Mouse (Mus musculus): Measurements from ENCODE around the gene Nosip. TPM values are rescaled to one million over a fixed set of nuclear protein-coding genes. Genes with fewer than 3 reads are reported as not detected.

Gene Nosip
- total RNA-seq, 2 experiments from 2014 or later, result 47.3 to 48.3 TPM

GRCm38 (mm10) chr7:45056329-45056971, 5.8 kb upstream of the Nosip start:
- DNase-seq (ENCODE audit: low spot score in 2 of 2), result no peak

- DNase-seq (ENCODE audit: low spot score in 2 of 2), result no peak
Observed at GRCm38 (mm10) chr7:45056972-45057348, 5.3 kb upstream of the Nosip start.

DNA sequence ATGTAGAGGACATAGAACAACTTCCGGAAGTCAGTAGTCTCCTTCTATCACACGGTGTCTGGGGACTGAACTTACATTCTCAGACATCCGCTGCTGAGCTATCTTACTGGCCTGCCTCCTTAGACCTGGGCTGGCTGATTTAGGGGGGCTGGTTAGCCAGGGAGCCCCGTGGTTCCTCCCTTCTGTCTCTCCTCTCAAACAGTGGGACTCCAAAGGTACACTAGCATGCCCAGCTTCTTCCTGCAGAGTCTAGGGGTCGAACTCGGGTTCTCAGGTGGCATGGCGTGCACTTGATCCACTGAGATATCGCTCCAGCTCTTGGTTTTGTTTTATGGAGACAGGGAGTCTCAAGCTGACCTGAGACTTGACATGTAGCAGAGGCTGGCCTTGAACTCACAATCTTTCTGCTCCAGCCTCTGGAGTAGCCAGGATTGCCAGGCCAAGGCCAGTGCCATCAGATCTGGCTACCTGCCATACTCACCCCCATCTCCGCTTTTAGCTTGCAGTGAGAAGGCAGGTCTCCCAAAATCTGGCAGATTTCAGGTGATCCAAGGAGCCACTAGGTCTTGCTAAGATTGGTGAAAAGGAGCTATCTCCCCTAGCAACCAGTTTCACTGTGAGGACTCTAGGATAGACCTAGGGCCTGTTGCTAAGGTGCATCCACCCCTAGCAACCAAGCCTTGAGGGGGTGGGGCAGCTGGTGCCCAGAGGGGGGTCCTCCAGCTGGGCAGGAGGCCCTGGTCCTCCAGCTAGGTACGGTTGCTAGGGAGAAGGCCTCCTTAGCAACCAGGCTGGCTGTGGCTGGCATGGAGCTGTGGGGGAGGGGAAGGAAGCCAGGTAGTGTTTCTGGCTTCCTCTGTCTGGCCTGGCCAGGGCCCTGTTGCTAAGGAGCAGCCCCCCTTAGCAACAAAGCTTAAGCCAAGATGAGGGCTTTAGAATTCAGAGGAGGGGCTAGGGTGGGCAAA, 3.3 kb upstream of the Nosip start:
- no peak for DNase-seq (ENCODE audit: low spot score in 2 of 2)

DNA sequence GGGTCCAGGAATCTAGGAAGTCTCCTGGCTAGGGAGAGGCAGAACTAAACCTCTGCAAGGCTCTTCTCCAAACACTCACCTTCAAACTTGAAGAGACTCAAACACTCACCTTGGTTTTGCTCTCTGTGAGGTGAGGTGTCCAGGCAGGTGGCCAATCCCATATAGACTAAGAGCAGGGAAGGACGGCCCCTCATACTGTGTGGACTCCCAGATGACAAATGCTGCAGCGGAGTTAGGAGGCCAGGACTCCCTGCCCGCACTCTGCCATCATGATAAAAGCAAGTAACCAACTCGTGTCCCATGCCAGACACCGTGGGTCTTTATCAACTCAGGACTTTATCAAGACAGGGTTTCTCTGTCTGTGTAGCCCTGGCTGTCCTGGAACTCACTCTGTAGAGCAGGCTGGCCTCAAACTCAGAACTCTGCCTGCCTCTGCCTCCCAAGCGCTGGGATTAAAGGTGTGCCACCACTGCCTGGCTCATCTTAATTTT, 1.6 kb upstream of the Nosip start:
- DNase-seq (ENCODE audit: low spot score in 2 of 2), result no peak

GRCm38 (mm10) chr7:45061532-45062075, 625 bp upstream of the Nosip start:
- DNase-seq (ENCODE audit: low spot score in 2 of 2), result no peak

DNA sequence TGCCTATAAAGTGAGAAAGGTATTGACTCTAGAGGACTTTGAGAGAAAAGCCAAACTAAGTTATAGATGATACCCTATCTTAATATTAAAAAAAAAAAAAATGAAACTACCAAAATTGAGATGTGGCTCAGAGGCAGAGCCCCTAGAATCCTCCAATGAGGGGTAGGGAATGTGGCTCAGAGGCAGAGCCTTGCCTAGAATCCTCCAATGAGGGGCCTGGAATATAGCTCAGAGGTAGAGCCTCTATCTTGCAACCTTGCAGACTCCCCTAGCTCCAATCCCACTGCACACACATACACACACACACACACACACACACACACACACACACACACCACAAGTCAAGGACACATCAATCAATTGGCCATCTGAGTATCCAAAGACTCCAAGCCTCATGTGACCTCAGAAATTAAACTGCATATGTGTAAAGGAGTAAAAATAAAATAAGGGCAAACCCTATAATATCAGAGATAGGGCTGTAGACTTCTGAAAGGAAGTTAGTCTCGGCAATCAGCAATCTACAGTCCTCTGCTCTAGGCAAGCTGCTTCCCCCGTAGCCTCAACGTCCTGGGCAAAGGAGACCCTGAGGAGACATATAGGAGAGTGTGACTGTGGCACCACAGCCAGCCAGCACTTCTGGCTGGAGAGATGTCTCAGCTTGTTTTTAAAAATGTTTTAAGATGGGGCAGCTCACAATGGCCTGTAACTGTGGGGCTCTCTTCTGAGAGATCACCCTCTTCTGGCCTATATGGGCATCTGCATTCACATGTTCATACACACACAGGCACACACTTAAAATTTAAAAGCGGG, 5.2 kb downstream of the Nosip start:
- no peak for DNase-seq (ENCODE audit: low spot score in 2 of 2)

DNA sequence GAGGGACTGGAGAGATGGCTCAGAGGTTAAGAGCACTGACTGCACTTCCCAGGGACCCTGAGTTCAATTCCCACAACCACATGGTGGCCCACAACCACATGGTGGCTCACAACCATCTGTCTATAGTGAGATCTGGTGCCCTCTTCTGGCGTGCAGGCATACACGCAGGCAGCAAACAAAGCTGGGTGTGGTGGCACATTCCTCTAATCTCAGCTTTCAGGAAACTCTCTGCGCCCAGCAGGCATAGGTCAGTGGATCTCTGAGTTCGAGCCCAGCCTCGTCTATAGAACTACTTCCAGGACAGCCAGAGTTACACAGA, 5.7 kb downstream of the Nosip start:
- no peak for DNase-seq (ENCODE audit: low spot score in 2 of 2)

GRCm38 (mm10) chr7:45069671-45070070, 7.4 kb downstream of the Nosip start:
- no peak for DNase-seq (ENCODE audit: low spot score in 2 of 2)

DNA sequence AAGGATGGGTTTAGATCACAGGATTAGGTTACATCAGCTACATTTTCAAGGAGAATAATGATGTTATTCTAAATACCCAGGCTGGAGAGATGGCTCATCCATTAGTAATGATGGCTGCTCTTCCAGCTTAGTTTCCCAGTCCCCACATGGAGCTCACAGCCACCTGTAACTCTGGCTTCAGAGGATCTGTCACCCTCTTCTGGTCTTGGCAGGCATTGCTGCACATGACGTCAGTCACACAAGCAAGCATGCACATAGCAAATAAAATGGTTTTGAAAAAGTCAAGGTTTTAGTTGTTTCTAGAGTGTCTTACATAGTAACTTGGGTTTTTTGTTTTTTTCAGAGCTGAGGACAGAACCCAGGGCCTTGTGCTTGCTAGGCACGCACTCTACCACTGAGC, 10.0 kb downstream of the Nosip start:
- DNase-seq (ENCODE audit: low spot score in 2 of 2), result no peak

DNA sequence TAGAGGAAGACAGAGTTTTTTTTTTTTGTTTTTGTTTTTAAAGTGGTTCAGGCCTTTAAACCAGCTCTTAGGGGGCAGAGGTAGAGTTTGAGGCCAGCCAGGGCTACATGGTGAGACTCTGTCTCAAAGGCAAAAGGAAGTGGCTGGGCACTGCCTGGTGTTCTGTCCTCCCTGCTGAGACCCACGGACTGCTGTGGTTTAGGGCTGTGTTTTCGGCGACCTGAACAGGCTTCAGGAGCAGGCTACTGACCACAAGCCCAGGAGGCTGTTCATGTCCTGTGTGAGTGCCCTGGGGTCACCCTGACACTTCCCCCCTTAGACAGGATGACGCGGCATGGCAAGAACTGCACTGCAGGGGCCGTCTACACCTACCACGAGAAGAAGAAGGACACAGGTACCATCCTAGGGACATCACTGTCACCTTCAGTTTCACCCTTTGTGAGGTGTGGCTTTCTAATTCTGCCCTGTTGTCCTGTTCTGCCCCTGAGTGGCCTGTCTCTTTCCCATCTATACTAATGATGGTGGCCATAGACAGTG, 11.0 kb downstream of the Nosip start:
- no peak for DNase-seq (ENCODE audit: low spot score in 2 of 2)

DNA sequence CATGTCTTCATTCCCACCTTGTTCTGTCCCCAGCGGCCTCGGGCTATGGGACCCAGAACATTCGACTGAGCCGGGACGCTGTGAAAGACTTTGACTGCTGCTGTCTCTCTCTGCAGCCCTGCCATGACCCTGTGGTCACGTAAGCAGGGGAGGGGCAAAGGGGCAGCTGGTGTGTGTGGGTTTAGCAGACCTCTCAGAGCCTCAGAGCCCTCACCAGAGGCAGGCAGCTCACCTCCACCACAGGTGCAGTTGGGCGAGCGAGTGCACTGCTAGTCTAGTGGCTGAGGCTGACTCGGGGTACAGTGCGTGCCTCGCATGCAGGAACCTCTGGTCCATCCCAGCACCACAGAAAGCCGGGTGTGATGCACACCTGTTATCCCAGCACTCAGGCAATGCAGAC, 11.7 kb downstream of the Nosip start:
- no peak for DNase-seq (ENCODE audit: low spot score in 2 of 2)

DNA sequence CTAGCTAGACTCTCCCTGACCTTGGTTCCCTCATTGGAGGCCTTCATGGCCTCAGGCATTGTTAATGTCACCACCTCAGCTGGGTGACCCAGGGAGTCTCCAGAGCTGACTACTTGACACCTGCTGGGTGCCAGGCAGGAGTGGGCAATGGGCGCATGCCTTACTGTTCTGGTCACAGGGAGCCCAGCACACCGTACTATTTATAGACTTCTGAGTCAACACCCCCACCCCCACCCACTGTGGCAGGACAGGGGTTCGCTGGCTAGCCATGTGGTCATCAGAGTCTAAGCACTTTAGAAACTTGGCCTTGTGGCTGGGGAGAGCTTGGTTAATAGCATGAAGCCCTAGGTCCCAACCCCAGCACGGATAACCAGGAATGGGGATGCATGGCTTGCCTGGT, 13.2 kb downstream of the Nosip start:
- no peak for DNase-seq (ENCODE audit: low spot score in 2 of 2)

GRCm38 (mm10) chr7:45076501-45076900, 14.3 kb downstream of the Nosip start:
- no peak for DNase-seq (ENCODE audit: low spot score in 2 of 2)

- DNase-seq (ENCODE audit: low spot score in 2 of 2), result no peak
Observed at GRCm38 (mm10) chr7:45077322-45077721, 15.1 kb downstream of the Nosip start.

GRCm38 (mm10) chr7:45077829-45078228, 15.6 kb downstream of the Nosip start:
- no peak for DNase-seq (ENCODE audit: low spot score in 2 of 2)

GRCm38 (mm10) chr7:45078513-45078912, 16.3 kb downstream of the Nosip start:
- DNase-seq (ENCODE audit: low spot score in 2 of 2), result peak in 1 of 2 experiments; percentile 79

- DNase-seq (ENCODE audit: low spot score in 2 of 2), result peak; percentile 84 to 89
Observed at GRCm38 (mm10) chr7:45079856-45080255, 17.6 kb downstream of the Nosip start.

DNA sequence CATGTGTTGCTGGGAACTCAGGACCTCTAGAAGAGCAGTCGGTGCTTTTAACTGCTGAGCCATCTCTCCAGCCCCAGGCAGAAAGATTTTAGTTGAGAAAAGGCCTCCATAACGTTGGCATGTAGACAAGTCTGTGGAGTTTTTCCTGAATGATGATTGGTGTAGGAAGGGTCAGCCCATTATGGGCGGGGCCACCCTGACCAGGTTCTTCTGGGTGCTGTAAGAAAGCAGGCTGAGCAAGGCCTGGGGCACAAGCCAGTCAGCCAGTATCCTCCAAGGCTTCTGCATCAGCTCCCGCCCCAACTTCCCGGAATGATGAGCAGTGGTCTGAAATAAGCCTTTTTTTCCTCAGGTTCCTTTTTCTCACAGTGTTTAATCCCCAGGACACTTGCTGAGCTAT, 18.8 kb downstream of the Nosip start:
- no peak for DNase-seq (ENCODE audit: low spot score in 2 of 2)

DNA sequence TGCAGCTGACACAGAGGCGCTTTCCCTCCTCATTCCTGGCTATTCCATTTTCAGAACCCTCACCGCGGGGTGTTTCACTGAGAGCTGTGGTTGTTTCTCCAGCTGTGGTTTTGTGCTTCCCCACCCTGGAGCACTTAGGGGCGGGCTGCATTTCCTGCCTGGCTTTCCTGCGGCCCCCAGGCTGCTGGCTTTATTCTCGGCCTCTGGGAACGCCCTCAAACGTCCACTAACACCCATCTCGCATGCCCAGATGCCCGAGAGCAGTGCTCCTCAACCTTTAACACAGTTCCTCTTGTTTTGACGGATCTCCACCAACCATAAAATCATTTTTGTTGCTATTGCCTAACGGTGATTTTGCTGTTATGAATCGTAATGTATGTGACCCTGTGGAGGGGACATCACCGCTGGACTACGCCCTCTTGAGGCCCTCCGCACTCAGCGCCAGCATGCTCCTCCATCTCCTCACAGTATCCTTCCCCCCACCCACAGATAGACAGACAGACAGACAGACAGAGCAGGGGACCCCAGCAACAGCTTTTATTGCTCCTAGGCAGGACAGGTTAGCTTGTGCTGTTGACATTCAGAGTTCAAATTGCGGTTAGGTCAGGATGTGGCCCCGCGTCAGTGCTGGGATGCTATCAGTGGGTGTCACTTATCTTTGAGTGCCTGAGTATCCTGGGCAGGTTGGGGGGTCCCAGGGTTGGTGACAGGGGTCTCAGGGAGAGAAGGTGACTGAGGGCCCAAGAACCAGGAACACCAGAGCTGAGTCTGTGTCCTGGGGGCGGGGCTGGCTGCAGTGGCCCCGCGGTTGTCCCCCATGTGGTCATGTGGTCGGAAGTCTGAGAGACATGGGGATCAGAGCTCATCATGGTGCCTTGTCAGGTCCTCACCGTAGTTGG, 20.4 kb downstream of the Nosip start:
- DNase-seq (ENCODE audit: low spot score in 2 of 2), result peak in 1 of 2 experiments; percentile 48

DNA sequence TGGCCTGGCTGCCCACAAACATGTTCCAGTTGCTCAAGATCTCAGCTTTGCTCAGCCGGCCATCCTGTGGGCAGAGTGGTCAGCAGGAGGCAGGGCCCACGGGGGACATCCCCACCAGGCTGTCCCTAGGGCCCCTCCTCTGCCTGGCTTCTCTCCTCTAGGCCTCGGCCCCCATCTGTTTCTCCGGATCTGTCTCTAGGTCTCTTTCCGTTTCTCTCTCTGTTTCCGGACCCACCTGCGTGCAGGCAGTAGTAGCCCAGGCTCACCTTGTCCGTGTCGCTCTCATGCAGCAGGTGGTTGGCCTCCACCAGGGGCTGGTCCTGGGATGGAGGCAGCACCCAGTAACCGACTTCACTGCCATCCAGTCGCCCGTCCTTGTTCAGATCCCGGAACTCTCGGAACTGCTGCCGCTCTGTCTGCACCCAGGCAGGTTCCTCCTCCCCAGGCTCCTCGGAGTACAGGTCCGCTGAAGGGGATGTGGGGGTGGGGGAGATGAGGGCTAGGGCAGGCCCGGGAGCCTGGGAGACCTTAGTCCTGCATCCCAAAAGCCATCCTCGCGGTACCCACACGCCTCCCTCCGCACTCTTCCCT, 21.2 kb downstream of the Nosip start:
- DNase-seq (ENCODE audit: low spot score in 2 of 2), result no peak
